Mouse (Mus musculus) liver, embryonic 18 days (tissue): ENCODE data around the gene Nif3l1. TPM values are rescaled to one million over a fixed set of nuclear protein-coding genes. Genes with fewer than 3 reads are reported as not detected.

ENCODE experiments used
- polyA plus RNA-seq: library from polyadenylated mRNA; depleted of rRNA; stranded (reverse); fragments of >200 nt; gene quantifications from 2 replicates; pipeline ENCODE4 v1.2.3, GENCODE M21; 2012; rRNA removed

The Nif3l1 gene
- 7.9 and 8.4 TPM in 2 replicates for polyA plus RNA-seq

GRCm38 (mm10) chr1:58445143-58445722 lies at the start of gene Nif3l1, which contains the start of gene Ppil3:
TSS of gene Nif3l1 (plus strand) at chr1:58445151.
TSS of gene Ppil3 (minus strand) at chr1:58445486.

GRCm38 (mm10) chr1:58423371-58424248 lies 21.3 kb upstream of the Nif3l1 start, which contains the start of gene Clk1:
TSS of gene Clk1 (minus strand) at chr1:58424066.

GRCm38 (mm10) chr1:58504577-58505254 lies 59.8 kb downstream of the Nif3l1 start, which contains the start of gene Orc2:
TSS of gene Orc2 (minus strand) at chr1:58505109.

Other genes starting within 250 kb of the Nif3l1 start
- 0.02 TPM in 2 replicates for gene Aox4, start 234.8 kb upstream of the Nif3l1 start, polyA plus RNA-seq
- 0.01 TPM in 2 replicates for gene Aox2, start 166.8 kb upstream of the Nif3l1 start, polyA plus RNA-seq
- gene Bzw1, start 52.3 kb upstream of the Nif3l1 start, polyA plus RNA-seq, result 33.5 and 34.0 TPM in 2 replicates
- gene Clk1, start 21.1 kb upstream of the Nif3l1 start, polyA plus RNA-seq, result 114 and 119 TPM in 2 replicates
- 13.8 and 14.1 TPM in 2 replicates for gene Ppil3, start 335 bp downstream of the Nif3l1 start, polyA plus RNA-seq
- 7.9 and 8.3 TPM in 2 replicates for gene Orc2, start 60.0 kb downstream of the Nif3l1 start, polyA plus RNA-seq
- gene Fam126b, start 141.2 kb downstream of the Nif3l1 start, polyA plus RNA-seq, result 1.5 and 2.2 TPM in 2 replicates
- gene Ndufb3, start 141.2 kb downstream of the Nif3l1 start, polyA plus RNA-seq, result 92.3 and 100 TPM in 2 replicates